Comparison of ENCODE assay signal across 16 mouse cellular contexts in the genomic region with DNA sequence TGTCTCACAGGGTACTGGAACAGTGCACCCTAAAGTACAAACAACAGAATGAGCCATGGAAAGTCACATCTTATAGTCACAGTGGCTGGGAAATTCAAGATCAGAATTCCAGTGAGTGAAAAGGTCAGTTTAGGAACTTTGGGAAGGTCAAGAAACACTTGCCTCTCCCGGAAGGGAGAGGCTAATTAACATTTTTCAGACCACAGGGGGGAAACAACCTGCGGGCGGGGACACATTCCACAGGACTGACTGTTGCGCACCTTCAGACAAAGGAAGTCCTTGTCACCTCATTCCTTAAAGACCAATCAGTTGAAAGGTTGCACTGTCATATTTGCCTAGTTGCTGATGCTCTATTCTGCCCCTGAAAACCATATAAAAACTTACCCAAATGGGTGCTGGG.
"Had no signal": no experiment of that assay in that cellular context is flagged by ENCODE, and none has a peak within 500 bp of the region (broad histone marks: within the 10 kb centered on the region; RNA-seq: fewer than 3 reads in every experiment).

No protein-coding gene starts in this region.

- ATAC-seq: liver, embryonic 12.5 days; midbrain, embryonic 15.5 days had no signal

- DNase-seq: kidney, adult 9 months; kidney, postnatal 14 days; kidney, postnatal 4 days; liver; lung, adult 18-20 months; thymus, adult 18-20 months; thymus, postnatal 4 days had no signal

- H3K36me3 ChIP-seq: limb, embryonic 10.5 days; limb, embryonic 13.5 days; liver, embryonic 12.5 days; liver, embryonic 15.5 days; midbrain, embryonic 12.5 days; midbrain, embryonic 15.5 days; neural tube, embryonic 13.5 days had no signal

- H3K27me3 ChIP-seq: limb, embryonic 13.5 days; liver, embryonic 12.5 days; liver, embryonic 15.5 days; midbrain, embryonic 12.5 days; midbrain, embryonic 15.5 days; neural tube, embryonic 13.5 days had no signal

- H3K4me1 ChIP-seq: limb, embryonic 13.5 days; liver, embryonic 12.5 days; liver, embryonic 15.5 days; neural tube, embryonic 13.5 days had no signal

- H3K9ac ChIP-seq: limb, embryonic 13.5 days; liver, embryonic 12.5 days; liver, embryonic 15.5 days; midbrain, embryonic 12.5 days; midbrain, embryonic 15.5 days; neural tube, embryonic 13.5 days had no signal

- H3K9me3 ChIP-seq: limb, embryonic 10.5 days; liver, embryonic 12.5 days; liver, embryonic 15.5 days; midbrain, embryonic 12.5 days; midbrain, embryonic 15.5 days; neural tube, embryonic 13.5 days had no signal

- H3K4me2 ChIP-seq: limb, embryonic 13.5 days; liver, embryonic 12.5 days; liver, embryonic 15.5 days; midbrain, embryonic 12.5 days; midbrain, embryonic 15.5 days; neural tube, embryonic 13.5 days had no signal

- H3K27ac ChIP-seq: limb, embryonic 10.5 days; limb, embryonic 13.5 days; liver, embryonic 12.5 days; liver, embryonic 15.5 days; macrophage; midbrain, embryonic 12.5 days; midbrain, embryonic 15.5 days; neural tube, embryonic 13.5 days had no signal

- H3K4me3 ChIP-seq: limb, embryonic 10.5 days; limb, embryonic 13.5 days; liver, embryonic 12.5 days; liver, embryonic 15.5 days; midbrain, embryonic 12.5 days; midbrain, embryonic 15.5 days; myocyte; neural tube, embryonic 13.5 days had no signal
